Mouse (Mus musculus): Measurements from ENCODE around the gene Armt1.

GRCm38 (mm10) chr10:4432996-4433755, 909 bp downstream of the Armt1 start:
- no peak for TF ChIP-seq CTCF (IDR thresholded peaks at IDR 0.05; ENCODE audit: low read depth, low read length)
- TF ChIP-seq POLR2A (IDR thresholded peaks at IDR 0.05; ENCODE audit: insufficient read depth, low read length): no peak
